Mouse (Mus musculus): Measurements from ENCODE around the gene Vmn1r55. TPM values are rescaled to one million over a fixed set of nuclear protein-coding genes. Genes with fewer than 3 reads are reported as not detected.
A peak's percentile ranks its signal among the peaks of the same experiment; 100 is the strongest.
"Not testable (repeated sequence)": the region's sequence is repeated elsewhere in the genome, so short reads cannot be mapped to it uniquely, and the experiment has no call there.

The Vmn1r55 gene
- polyA plus RNA-seq, 1 experiment from 2014 or later, result not detected

DNA sequence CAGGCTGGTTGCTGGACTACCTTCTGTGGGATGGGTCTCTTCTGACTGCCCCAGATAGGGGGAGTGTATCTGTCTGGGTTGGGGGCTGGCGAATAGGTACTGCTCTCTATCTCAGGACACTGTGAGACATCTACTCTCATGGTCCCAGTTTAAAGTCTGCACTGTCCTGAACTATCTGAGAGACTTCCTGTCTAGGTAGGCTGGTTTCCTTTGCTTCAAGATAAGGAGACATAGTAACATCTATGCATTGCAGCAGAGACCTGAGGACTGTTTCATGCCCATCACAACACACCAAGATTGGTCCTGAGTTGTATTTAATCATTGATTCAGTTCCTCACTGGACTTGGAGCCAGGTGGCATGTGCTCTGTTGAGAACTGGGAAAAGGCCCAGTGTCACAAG is 64.0 kb downstream of the Vmn1r55 start:
- TF ChIP-seq CTCF (IDR thresholded peaks at IDR 0.05; ENCODE audit: low read depth), result no peak
- peaks cover 38% of the 10 kb centered on the region; the same call in 1 of the 2 replicates for H3K36me3 ChIP-seq (ENCODE audit: insufficient read depth, low read length)
- WGBS, result 95% methylated on average over 1 of the region's 1 CpGs

DNA sequence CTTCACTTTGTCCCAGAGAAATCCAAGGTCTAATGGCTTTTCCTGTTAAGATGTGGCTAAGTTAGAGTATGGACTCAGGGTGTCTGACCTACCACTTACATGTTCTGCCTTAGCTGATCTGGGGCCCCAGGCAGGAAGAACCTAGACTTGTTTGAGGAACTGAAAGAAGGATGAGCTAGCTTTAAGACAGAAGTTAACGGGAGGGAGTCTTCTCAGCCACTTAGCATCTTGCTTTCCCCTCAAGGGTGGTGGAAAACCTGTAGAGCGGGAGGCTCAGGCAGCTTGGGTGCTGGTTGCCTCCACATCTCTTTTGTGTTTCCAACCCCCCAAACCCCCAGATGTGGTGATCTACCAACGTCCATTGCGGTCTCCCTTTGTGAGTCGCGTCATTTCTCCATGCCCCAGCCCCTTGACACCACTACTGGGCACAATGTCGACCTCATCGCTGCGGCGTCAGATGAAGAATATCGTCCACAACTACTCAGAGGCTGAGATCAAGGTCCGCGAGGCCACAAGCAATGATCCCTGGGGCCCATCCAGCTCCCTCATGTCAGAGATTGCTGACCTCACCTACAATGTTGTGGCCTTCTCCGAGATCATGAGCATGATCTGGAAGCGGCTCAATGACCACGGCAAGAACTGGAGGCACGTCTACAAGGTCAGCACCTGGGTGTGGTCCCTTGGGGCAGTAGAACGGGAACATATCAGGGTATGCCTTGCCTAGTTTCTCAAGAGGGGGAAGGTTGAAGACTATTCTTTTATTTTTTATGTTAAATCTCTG is 66.0 kb downstream of the Vmn1r55 start:
- Histone ChIP-seq H3K4me2 (ENCODE audit: low read length) (no peak overlapping the region), H3K4me1 (replicated peaks; ENCODE audit: insufficient read depth, low read length) (no peaks in the 10 kb centered on the region; the same call in 1 of the 2 replicates), H3K9me3 (replicated peaks; ENCODE audit: low read length) (no peaks in the 10 kb centered on the region), H3K27me3 (ENCODE audit: insufficient read depth, low read length) (no peaks in the 10 kb centered on the region), H3K36me3 (ENCODE audit: insufficient read depth, low read length) (peaks cover 30% of the 10 kb centered on the region; the same call in 1 of the 2 replicates), H3K4me3 (replicated peaks; ENCODE audit: low read depth, low read length) (no peak overlapping the region), H3K27ac (no peak overlapping the region), H3K9ac (ENCODE audit: low read depth, low read length) (peak overlapping the region; percentile 18; the same call in 1 of the 2 replicates)
- DNase-seq (ENCODE audit: low spot score) (no peak), ATAC-seq (replicated peaks; ENCODE audit: low FRiP score, low read depth) (no peak)
- TF ChIP-seq CTCF (IDR thresholded peaks at IDR 0.05; ENCODE audit: low read depth), result no peak
- 87% methylated on average over 18 of the region's 18 CpGs for WGBS

More for the DNA sequence above, 64.0 kb downstream of the Vmn1r55 start:
- no peaks in the 10 kb centered on the region for H3K9me3 ChIP-seq (replicated peaks; ENCODE audit: low read length)
- no peak overlapping the region for H3K9ac ChIP-seq (ENCODE audit: low read depth, low read length)
- no peak overlapping the region for H3K4me3 ChIP-seq (replicated peaks; ENCODE audit: low read depth, low read length)
- no peak for ATAC-seq (replicated peaks; ENCODE audit: low FRiP score, low read depth)
- no peaks in the 10 kb centered on the region; the same call in 1 of the 2 replicates for H3K4me1 ChIP-seq (replicated peaks; ENCODE audit: insufficient read depth, low read length)
- no peaks in the 10 kb centered on the region for H3K27me3 ChIP-seq (ENCODE audit: insufficient read depth, low read length)
- no peak overlapping the region for H3K27ac ChIP-seq
- H3K4me2 ChIP-seq (ENCODE audit: low read length), result no peak overlapping the region
- no peak for DNase-seq (ENCODE audit: low spot score)

DNA sequence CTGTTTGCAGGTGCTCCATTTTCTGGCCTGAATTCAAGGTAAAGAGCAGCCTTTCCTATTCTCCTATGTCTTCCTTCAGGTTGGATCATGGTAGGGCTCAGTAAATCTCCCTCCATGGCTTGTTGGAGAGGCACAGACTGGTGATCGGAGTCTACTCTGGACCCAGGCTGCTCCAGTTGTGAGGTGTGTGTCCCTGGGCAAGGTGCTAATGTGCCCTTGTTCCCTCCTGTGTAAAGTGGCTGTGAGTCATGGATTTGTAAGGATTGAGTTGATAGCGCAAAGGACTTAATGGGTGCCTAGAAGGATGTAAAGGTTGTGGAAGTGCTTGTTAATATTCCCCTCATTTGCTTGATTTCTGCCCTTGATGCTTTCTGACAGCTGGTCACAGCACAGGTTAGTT is 67.5 kb downstream of the Vmn1r55 start:
- Histone ChIP-seq H3K9me3 (replicated peaks; ENCODE audit: low read length) (no peaks in the 10 kb centered on the region), H3K36me3 (ENCODE audit: insufficient read depth, low read length) (peaks cover 41% of the 10 kb centered on the region; the same call in 1 of the 2 replicates), H3K27me3 (ENCODE audit: insufficient read depth, low read length) (no peaks in the 10 kb centered on the region), H3K9ac (ENCODE audit: low read depth, low read length) (no peak overlapping the region), H3K4me3 (replicated peaks; ENCODE audit: low read depth, low read length) (no peak overlapping the region), H3K27ac (no peak overlapping the region), H3K4me1 (replicated peaks; ENCODE audit: insufficient read depth, low read length) (no peaks in the 10 kb centered on the region; the same call in 1 of the 2 replicates), H3K4me2 (ENCODE audit: low read length) (no peak overlapping the region)
- DNase-seq (ENCODE audit: low spot score), result no peak
- no peak for ATAC-seq (replicated peaks; ENCODE audit: low FRiP score, low read depth)
- TF ChIP-seq CTCF (IDR thresholded peaks at IDR 0.05; ENCODE audit: low read depth), result no peak
- 92% methylated on average over 2 of the region's 2 CpGs for WGBS

DNA sequence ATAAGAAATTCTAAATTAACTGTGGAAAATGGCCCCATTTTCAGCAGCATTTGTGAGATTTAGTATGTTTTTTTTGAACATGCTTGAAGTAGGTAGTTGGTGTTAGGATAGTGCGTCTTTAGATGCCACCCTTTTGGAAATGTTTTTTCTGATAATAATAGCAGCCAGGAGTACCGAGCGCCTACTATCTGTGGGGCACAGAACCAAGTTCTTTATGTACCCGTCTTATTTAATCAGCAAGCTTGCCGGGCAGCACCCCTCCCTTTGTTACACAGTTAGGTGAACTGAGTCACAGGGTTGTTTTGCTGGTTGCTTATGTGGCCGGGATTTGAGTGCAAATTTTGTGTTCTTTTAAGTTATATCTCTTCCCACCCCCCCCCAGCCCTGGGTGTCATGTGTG is 68.2 kb downstream of the Vmn1r55 start:
- Histone ChIP-seq H3K27me3 (ENCODE audit: insufficient read depth, low read length) (no peaks in the 10 kb centered on the region), H3K4me1 (replicated peaks; ENCODE audit: insufficient read depth, low read length) (no peaks in the 10 kb centered on the region; the same call in 1 of the 2 replicates), H3K9ac (ENCODE audit: low read depth, low read length) (peak overlapping the region; percentile 97), H3K4me3 (replicated peaks; ENCODE audit: low read depth, low read length) (peak overlapping the region; percentile 99), H3K27ac (no peak overlapping the region), H3K36me3 (ENCODE audit: insufficient read depth, low read length) (peaks cover 47% of the 10 kb centered on the region; the same call in 1 of the 2 replicates), H3K9me3 (replicated peaks; ENCODE audit: low read length) (no peaks in the 10 kb centered on the region), H3K4me2 (ENCODE audit: low read length) (peak overlapping the region; percentile 61)
- ATAC-seq (replicated peaks; ENCODE audit: low FRiP score, low read depth), result no peak
- DNase-seq (ENCODE audit: low spot score), result no peak
- TF ChIP-seq CTCF (IDR thresholded peaks at IDR 0.05; ENCODE audit: low read depth), result no peak
- WGBS, result 58% methylated on average over 6 of the region's 6 CpGs

DNA sequence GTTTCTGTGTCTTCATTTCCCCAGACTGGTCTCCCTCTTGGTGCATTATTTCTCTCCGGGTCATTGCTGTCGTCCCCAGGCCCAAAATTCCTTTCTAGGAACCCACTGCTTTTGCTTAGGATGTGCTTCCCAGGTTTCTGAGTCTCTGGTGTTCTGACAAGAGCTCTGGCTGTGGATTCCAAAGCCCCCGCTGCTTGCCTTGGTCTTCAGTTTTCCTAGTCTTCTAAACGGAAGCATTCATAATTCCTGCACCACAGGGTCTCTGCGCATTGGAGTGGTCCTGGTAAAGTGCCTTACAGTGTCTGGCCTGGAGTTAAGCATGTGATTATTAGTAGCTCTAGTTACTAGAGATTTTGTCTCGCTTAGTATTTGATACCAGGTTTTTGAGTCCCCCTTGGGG is 68.7 kb downstream of the Vmn1r55 start:
- H3K27ac ChIP-seq, result peak overlapping the region; percentile 96
- ATAC-seq (replicated peaks; ENCODE audit: low FRiP score, low read depth) (no peak), DNase-seq (ENCODE audit: low spot score) (no peak)
- H3K9me3 ChIP-seq (replicated peaks; ENCODE audit: low read length), result no peaks in the 10 kb centered on the region
- no peak for TF ChIP-seq CTCF (IDR thresholded peaks at IDR 0.05; ENCODE audit: low read depth)
- H3K4me2 ChIP-seq (ENCODE audit: low read length), result peak overlapping the region; percentile 61
- H3K36me3 ChIP-seq (ENCODE audit: insufficient read depth, low read length), result peaks cover 45% of the 10 kb centered on the region; the same call in 1 of the 2 replicates
- no peaks in the 10 kb centered on the region for H3K27me3 ChIP-seq (ENCODE audit: insufficient read depth, low read length)
- no peaks in the 10 kb centered on the region; the same call in 1 of the 2 replicates for H3K4me1 ChIP-seq (replicated peaks; ENCODE audit: insufficient read depth, low read length)
- peak overlapping the region; percentile 97 for H3K9ac ChIP-seq (ENCODE audit: low read depth, low read length)
- WGBS, result 11% methylated on average over 6 of the region's 6 CpGs
- H3K4me3 ChIP-seq (replicated peaks; ENCODE audit: low read depth, low read length), result peak overlapping the region; percentile 99

DNA sequence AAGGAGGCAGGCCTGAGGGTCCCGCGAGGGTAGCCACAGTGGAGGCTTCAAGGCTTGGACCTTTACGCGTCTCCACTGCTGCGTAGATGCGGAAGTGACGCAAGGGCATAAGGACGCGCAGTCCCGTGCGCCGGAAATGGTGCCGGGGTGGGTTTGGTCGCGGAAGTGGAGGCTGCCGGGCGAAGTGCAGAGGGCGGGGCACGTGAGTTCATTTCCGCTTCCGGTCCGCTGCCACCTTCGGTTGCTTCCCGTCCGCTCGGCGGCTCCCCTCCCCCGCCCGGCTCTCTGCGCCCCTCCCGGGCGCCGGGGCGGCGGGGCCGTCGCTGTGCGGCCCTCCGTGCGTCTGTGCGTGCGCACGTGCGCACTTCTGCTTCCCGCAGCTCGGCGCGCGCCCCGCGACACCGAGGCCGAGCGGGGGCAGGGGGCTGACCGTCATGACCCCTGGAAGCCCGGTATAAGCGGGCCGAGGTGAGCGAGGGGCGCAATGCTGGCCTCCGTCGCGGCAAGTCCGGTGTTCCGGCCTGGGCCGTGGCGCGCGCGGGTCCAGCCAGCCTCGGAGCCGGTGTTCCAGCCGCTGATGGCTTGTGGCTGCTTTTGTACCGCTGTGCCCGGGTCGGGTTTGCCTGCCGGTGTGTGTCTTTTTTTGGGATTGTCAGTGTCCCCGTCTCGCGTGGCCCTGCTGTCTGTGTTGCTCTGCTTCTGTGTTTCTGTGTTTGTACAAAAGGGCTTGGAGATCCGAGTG is 69.3 kb downstream of the Vmn1r55 start, which contains the start of gene Epn1:
Epn1 (plus strand) TSS at position 226 of the 742 bp plus-strand sequence.
- Histone ChIP-seq H3K4me3 (replicated peaks; ENCODE audit: low read depth, low read length) (peak within 1 kb of the TSS; percentile 99), H3K36me3 (ENCODE audit: insufficient read depth, low read length) (peaks cover 41% of the 10 kb centered on the region), H3K9ac (ENCODE audit: low read depth, low read length) (peak within 1 kb of the TSS; percentile 97), H3K4me2 (ENCODE audit: low read length) (peak within 1 kb of the TSS; percentile 61), H3K27me3 (ENCODE audit: insufficient read depth, low read length) (no peaks in the 10 kb centered on the region), H3K4me1 (replicated peaks; ENCODE audit: insufficient read depth, low read length) (no peaks in the 10 kb centered on the region; the same call in 1 of the 2 replicates), H3K9me3 (replicated peaks; ENCODE audit: low read length) (no peaks in the 10 kb centered on the region), H3K27ac (peak within 1 kb of the TSS; percentile 96)
- peak; percentile 98 for DNase-seq (ENCODE audit: low spot score)
- no peak for TF ChIP-seq CTCF (IDR thresholded peaks at IDR 0.05; ENCODE audit: low read depth)
- peak; percentile 97 for ATAC-seq (replicated peaks; ENCODE audit: low FRiP score, low read depth)
- under 1% methylated on average over 80 of the region's 81 CpGs for WGBS

DNA sequence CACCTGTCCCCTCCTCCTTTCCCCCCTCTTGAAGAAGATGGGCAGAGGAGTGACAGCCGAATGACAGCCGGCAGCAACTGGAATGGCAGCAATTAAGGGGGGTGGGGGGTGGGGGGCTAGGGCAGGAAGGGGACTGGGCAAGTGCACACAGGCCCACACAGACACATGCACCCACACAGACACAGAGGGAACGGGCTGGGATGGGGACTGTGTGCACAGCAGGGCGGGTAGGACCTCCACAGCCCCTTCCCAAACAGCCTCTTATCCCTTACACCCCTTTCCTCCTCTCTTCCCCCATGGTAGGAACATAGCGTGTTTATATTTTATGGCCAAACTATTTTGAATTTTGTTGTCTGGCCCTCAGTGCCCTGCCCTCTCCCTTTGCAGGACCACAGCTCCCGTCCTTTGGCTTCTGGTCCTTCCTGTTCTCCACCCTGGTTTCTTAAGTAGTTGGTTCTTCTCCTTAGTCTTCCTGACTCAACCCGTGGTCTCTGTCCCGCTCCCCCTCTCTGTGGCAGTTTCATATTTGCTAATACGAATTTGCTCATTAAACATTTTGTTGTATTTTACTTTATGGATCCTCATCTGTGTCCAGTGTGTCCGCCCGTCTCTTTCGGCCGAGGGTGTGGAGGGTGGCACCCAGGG is 70.0 kb downstream of the Vmn1r55 start:
- Histone ChIP-seq H3K36me3 (ENCODE audit: insufficient read depth, low read length) (peaks cover 38% of the 10 kb centered on the region), H3K4me2 (ENCODE audit: low read length) (peak overlapping the region; percentile 61), H3K9ac (ENCODE audit: low read depth, low read length) (peak overlapping the region; percentile 97), H3K27ac (peak overlapping the region; percentile 96), H3K4me3 (replicated peaks; ENCODE audit: low read depth, low read length) (peak overlapping the region; percentile 99)
- DNase-seq (ENCODE audit: low spot score); H3K4me1 ChIP-seq (replicated peaks; ENCODE audit: insufficient read depth, low read length); H3K27me3 ChIP-seq (ENCODE audit: insufficient read depth, low read length); H3K9me3 ChIP-seq (replicated peaks; ENCODE audit: low read length); ATAC-seq (replicated peaks; ENCODE audit: low FRiP score, low read depth): not testable (repeated sequence)
- whole genome bisulfite sequencing, result 39% methylated on average over 9 of the region's 13 CpGs
